In the genomic region with DNA sequence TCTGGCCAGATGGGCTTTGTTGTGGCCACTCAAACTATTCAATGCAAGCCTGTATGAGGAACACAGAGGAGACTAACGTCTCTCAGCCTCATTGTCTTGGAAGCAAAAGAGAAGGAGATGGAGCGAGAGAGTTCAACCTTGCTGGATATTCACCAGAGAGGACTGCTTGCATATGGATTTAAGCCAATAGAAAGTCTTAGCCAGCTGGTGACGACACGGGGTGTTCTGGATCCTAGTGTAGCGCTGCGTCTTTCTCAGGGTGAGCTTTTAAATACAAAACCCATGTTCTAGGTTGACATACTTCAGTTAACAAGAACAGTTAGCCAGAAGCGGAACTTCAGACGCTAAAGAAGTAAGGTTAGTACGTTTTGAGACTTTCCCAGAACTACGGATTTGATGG, we compare ENCODE assay signal across 19 mouse cellular contexts.
"Had no signal": no experiment of that assay in that cellular context is flagged by ENCODE, and none has a peak within 500 bp of the region (broad histone marks: within the 10 kb centered on the region; RNA-seq: fewer than 3 reads in every experiment).

No protein-coding gene starts in this region.

- H3K36me3 ChIP-seq: kidney, embryonic 15.5 days; liver, embryonic 13.5 days; neural tube, embryonic 12.5 days; neural tube, embryonic 15.5 days had no signal

- H3K4me2 ChIP-seq: kidney, embryonic 15.5 days; liver, embryonic 13.5 days; neural tube, embryonic 12.5 days; neural tube, embryonic 15.5 days had no signal

- H3K9ac ChIP-seq: kidney, embryonic 15.5 days; liver, embryonic 13.5 days; neural tube, embryonic 12.5 days; neural tube, embryonic 15.5 days had no signal

- H3K4me1 ChIP-seq: liver, embryonic 13.5 days; neural tube, embryonic 12.5 days; neural tube, embryonic 15.5 days had no signal

- H3K9me3 ChIP-seq: kidney, embryonic 15.5 days; liver, embryonic 13.5 days; neural tube, embryonic 12.5 days; neural tube, embryonic 15.5 days had no signal

- DNase-seq: kidney, postnatal 10 days; kidney, postnatal 36 days; layer of hippocampus, postnatal 36 days; liver, embryonic 13.5 days; lung, adult 2 months; lung, postnatal 14 days; lung, postnatal 4 days; midbrain, embryonic 14.5 days; right cerebral cortex, adult 18-20 months; right cerebral cortex, postnatal 14 days; right cerebral cortex, postnatal 4 days; thymus, adult 2 months; thymus, postnatal 14 days; thymus, postnatal 4 days had no signal

- H3K4me3 ChIP-seq: kidney, embryonic 15.5 days; left cerebral cortex, adult 2 months; liver, embryonic 13.5 days; neural tube, embryonic 12.5 days; neural tube, embryonic 15.5 days had no signal

- H3K27me3 ChIP-seq: kidney, embryonic 15.5 days; liver, embryonic 13.5 days; neural tube, embryonic 12.5 days; neural tube, embryonic 15.5 days had no signal

- H3K27ac ChIP-seq: kidney, embryonic 15.5 days; left cerebral cortex, adult 2 months; liver, embryonic 13.5 days; neural tube, embryonic 12.5 days; neural tube, embryonic 15.5 days; stomach, postnatal 0 days had no signal
